Mouse (Mus musculus): ENCODE measurements at regions not wholly inside any gene's neighbourhood (a gene's known extent, or its start where the extent isn't known, plus 50 kb on each side); places are given as distances from the start of the nearest gene placed in this dataset.
"Not testable (repeated sequence)": the region's sequence is repeated elsewhere in the genome, so short reads cannot be mapped to it uniquely, and the experiment has no call there.

- Histone ChIP-seq H3K9ac (ENCODE audit: low read length) (no peak overlapping the region), H3K4me3 (ENCODE audit: control insufficient read depth in 1 of 2, insufficient read depth in 1 of 2, low read depth in 1 of 2, low read length in 2 of 2) (no peak overlapping the region), H3K36me3 (ENCODE audit: control insufficient read depth, insufficient read depth, low read length) (no peaks in the 10 kb centered on the region), H3K27me3 (ENCODE audit: control insufficient read depth, insufficient read depth, low read length) (no peaks in the 10 kb centered on the region), H3K9me3 (ENCODE audit: control insufficient read depth, low read length) (no peaks in the 10 kb centered on the region), H3K4me1 (ENCODE audit: control insufficient read depth in 2 of 2, insufficient read depth in 2 of 2, low read length in 2 of 2) (no peaks in the 10 kb centered on the region), H3K27ac (replicated peaks in 1 of 2; ENCODE audit: control insufficient read depth in 1 of 2, insufficient read depth in 1 of 2, low read depth in 2 of 2, low read length in 2 of 2) (no peak overlapping the region), H3K4me2 (ENCODE audit: low read length) (no peak overlapping the region)
- ATAC-seq (ENCODE audit: insufficient number of reproducible peaks, insufficient read depth, low FRiP score, low read depth) = no peak
- 74% methylated on average over 5 of the region's 5 CpGs for WGBS
These were observed 59.8 kb upstream of the Tnfrsf21 start for GRCm38 (mm10) chr17:42956588-42956987.

GRCm38 (mm10) chr17:42954722-42955121 lies 61.6 kb upstream of the Tnfrsf21 start:
- Histone ChIP-seq H3K4me2 (ENCODE audit: low read length) (no peak overlapping the region), H3K27ac (replicated peaks in 1 of 2; ENCODE audit: control insufficient read depth in 1 of 2, insufficient read depth in 1 of 2, low read depth in 2 of 2, low read length in 2 of 2) (no peak overlapping the region), H3K27me3 (ENCODE audit: control insufficient read depth, insufficient read depth, low read length) (peaks cover 6% of the 10 kb centered on the region; the same call in 1 of the 2 replicates), H3K36me3 (ENCODE audit: control insufficient read depth, insufficient read depth, low read length) (no peaks in the 10 kb centered on the region), H3K4me3 (ENCODE audit: control insufficient read depth in 1 of 2, insufficient read depth in 1 of 2, low read depth in 1 of 2, low read length in 2 of 2) (no peak overlapping the region), H3K9ac (ENCODE audit: low read length) (no peak overlapping the region), H3K9me3 (ENCODE audit: control insufficient read depth, low read length) (no peaks in the 10 kb centered on the region), H3K4me1 (ENCODE audit: control insufficient read depth in 2 of 2, insufficient read depth in 2 of 2, low read length in 2 of 2) (no peaks in the 10 kb centered on the region)
- 55% methylated on average over 2 of the region's 2 CpGs for WGBS
- no peak for ATAC-seq (ENCODE audit: insufficient number of reproducible peaks, insufficient read depth, low FRiP score, low read depth)

- Histone ChIP-seq H3K9me3 (ENCODE audit: control insufficient read depth, low read length) (0 out of 2 replicates have a peak, but pooled peaks cover 4% of the 10 kb centered on the region), H3K36me3 (ENCODE audit: control insufficient read depth, insufficient read depth, low read length) (no peaks in the 10 kb centered on the region), H3K4me2 (ENCODE audit: low read length) (no peak overlapping the region), H3K9ac (ENCODE audit: low read length) (no peak overlapping the region), H3K27ac (replicated peaks in 1 of 2; ENCODE audit: control insufficient read depth in 1 of 2, insufficient read depth in 1 of 2, low read depth in 2 of 2, low read length in 2 of 2) (no peak overlapping the region), H3K4me3 (ENCODE audit: control insufficient read depth in 1 of 2, insufficient read depth in 1 of 2, low read depth in 1 of 2, low read length in 2 of 2) (no peak overlapping the region), H3K27me3 (ENCODE audit: control insufficient read depth, insufficient read depth, low read length) (no peaks in the 10 kb centered on the region), H3K4me1 (ENCODE audit: control insufficient read depth in 2 of 2, insufficient read depth in 2 of 2, low read length in 2 of 2) (no peaks in the 10 kb centered on the region)
- 69% methylated on average over 2 of the region's 2 CpGs for WGBS
- ATAC-seq (ENCODE audit: insufficient number of reproducible peaks, insufficient read depth, low FRiP score, low read depth) = no peak
These were observed 68.0 kb upstream of the Cd2ap start for GRCm38 (mm10) chr17:42944453-42944852.

- Histone ChIP-seq H3K4me1 (ENCODE audit: control insufficient read depth in 2 of 2, insufficient read depth in 2 of 2, low read length in 2 of 2) (no peaks in the 10 kb centered on the region), H3K27me3 (ENCODE audit: control insufficient read depth, insufficient read depth, low read length) (no peaks in the 10 kb centered on the region), H3K4me3 (ENCODE audit: control insufficient read depth in 1 of 2, insufficient read depth in 1 of 2, low read depth in 1 of 2, low read length in 2 of 2) (no peak overlapping the region; a peak in 1 of 4 replicates), H3K9me3 (ENCODE audit: control insufficient read depth, low read length) (0 out of 2 replicates have a peak, but pooled peaks cover 4% of the 10 kb centered on the region), H3K27ac (replicated peaks in 1 of 2; ENCODE audit: control insufficient read depth in 1 of 2, insufficient read depth in 1 of 2, low read depth in 2 of 2, low read length in 2 of 2) (no peak overlapping the region), H3K36me3 (ENCODE audit: control insufficient read depth, insufficient read depth, low read length) (no peaks in the 10 kb centered on the region), H3K9ac (ENCODE audit: low read length) (0 out of 2 replicates have a peak overlapping the region, but pooled peaks have one; percentile 21), H3K4me2 (ENCODE audit: low read length) (peak overlapping the region; percentile 58)
- 8% methylated on average over 9 of the region's 9 CpGs for WGBS
- ATAC-seq (ENCODE audit: insufficient number of reproducible peaks, insufficient read depth, low FRiP score, low read depth) = no peak
These were observed 66.8 kb upstream of the Cd2ap start for GRCm38 (mm10) chr17:42943272-42943696.

GRCm38 (mm10) chr17:42939476-42939875 lies 63.0 kb upstream of the Cd2ap start:
- WGBS = 68% methylated on average over 7 of the region's 7 CpGs

GRCm38 (mm10) chr17:42938579-42938978 lies 62.1 kb upstream of the Cd2ap start:
- no peaks in the 10 kb centered on the region for H3K27me3 ChIP-seq (ENCODE audit: control insufficient read depth, insufficient read depth, low read length)
- H3K4me2 ChIP-seq (ENCODE audit: low read length) = no peak overlapping the region
- no peaks in the 10 kb centered on the region for H3K9me3 ChIP-seq (ENCODE audit: control insufficient read depth, low read length)
- ATAC-seq (ENCODE audit: insufficient number of reproducible peaks, insufficient read depth, low FRiP score, low read depth) = no peak
- no peaks in the 10 kb centered on the region for H3K36me3 ChIP-seq (ENCODE audit: control insufficient read depth, insufficient read depth, low read length)
- WGBS = 73% methylated on average over 1 of the region's 1 CpGs
- no peak overlapping the region for H3K9ac ChIP-seq (ENCODE audit: low read length)
- H3K4me1 ChIP-seq (ENCODE audit: control insufficient read depth in 2 of 2, insufficient read depth in 2 of 2, low read length in 2 of 2) = no peaks in the 10 kb centered on the region
- no peak overlapping the region for H3K4me3 ChIP-seq (ENCODE audit: control insufficient read depth in 1 of 2, insufficient read depth in 1 of 2, low read depth in 1 of 2, low read length in 2 of 2)
- no peak overlapping the region for H3K27ac ChIP-seq (replicated peaks in 1 of 2; ENCODE audit: control insufficient read depth in 1 of 2, insufficient read depth in 1 of 2, low read depth in 2 of 2, low read length in 2 of 2)

More at GRCm38 (mm10) chr17:42939476-42939875, 63.0 kb upstream of the Cd2ap start:
- Histone ChIP-seq H3K4me3 (ENCODE audit: control insufficient read depth in 1 of 2, insufficient read depth in 1 of 2, low read depth in 1 of 2, low read length in 2 of 2) (no peak overlapping the region), H3K9me3 (ENCODE audit: control insufficient read depth, low read length) (no peaks in the 10 kb centered on the region), H3K4me2 (ENCODE audit: low read length) (no peak overlapping the region), H3K9ac (ENCODE audit: low read length) (no peak overlapping the region), H3K27me3 (ENCODE audit: control insufficient read depth, insufficient read depth, low read length) (no peaks in the 10 kb centered on the region), H3K36me3 (ENCODE audit: control insufficient read depth, insufficient read depth, low read length) (no peaks in the 10 kb centered on the region), H3K4me1 (ENCODE audit: control insufficient read depth in 2 of 2, insufficient read depth in 2 of 2, low read length in 2 of 2) (no peaks in the 10 kb centered on the region), H3K27ac (replicated peaks in 1 of 2; ENCODE audit: control insufficient read depth in 1 of 2, insufficient read depth in 1 of 2, low read depth in 2 of 2, low read length in 2 of 2) (no peak overlapping the region)
- ATAC-seq (ENCODE audit: insufficient number of reproducible peaks, insufficient read depth, low FRiP score, low read depth) = no peak

- WGBS = 92% methylated on average over 3 of the region's 3 CpGs
- H3K36me3 ChIP-seq (ENCODE audit: control insufficient read depth, insufficient read depth, low read length); ATAC-seq (ENCODE audit: insufficient number of reproducible peaks, insufficient read depth, low FRiP score, low read depth): not testable (repeated sequence)
These were observed 61.0 kb upstream of the Cd2ap start for GRCm38 (mm10) chr17:42937480-42937879.

GRCm38 (mm10) chr17:42934068-42934467 lies 57.6 kb upstream of the Cd2ap start:
- Histone ChIP-seq H3K36me3 (ENCODE audit: control insufficient read depth, insufficient read depth, low read length) (no peaks in the 10 kb centered on the region), H3K9ac (ENCODE audit: low read length) (no peak overlapping the region), H3K27me3 (ENCODE audit: control insufficient read depth, insufficient read depth, low read length) (no peaks in the 10 kb centered on the region), H3K27ac (replicated peaks in 1 of 2; ENCODE audit: control insufficient read depth in 1 of 2, insufficient read depth in 1 of 2, low read depth in 2 of 2, low read length in 2 of 2) (no peak overlapping the region), H3K4me2 (ENCODE audit: low read length) (no peak overlapping the region), H3K4me3 (ENCODE audit: control insufficient read depth in 1 of 2, insufficient read depth in 1 of 2, low read depth in 1 of 2, low read length in 2 of 2) (no peak overlapping the region), H3K9me3 (ENCODE audit: control insufficient read depth, low read length) (no peaks in the 10 kb centered on the region), H3K4me1 (ENCODE audit: control insufficient read depth in 2 of 2, insufficient read depth in 2 of 2, low read length in 2 of 2) (peaks cover 8% of the 10 kb centered on the region in 2 experiments; a peak in 3 of 4 replicates)
- ATAC-seq (ENCODE audit: insufficient number of reproducible peaks, insufficient read depth, low FRiP score, low read depth) = no peak
- WGBS = 60% methylated on average over 3 of the region's 3 CpGs

More at GRCm38 (mm10) chr17:42937480-42937879, 61.0 kb upstream of the Cd2ap start:
- not testable (repeated sequence) for H3K27me3 ChIP-seq (ENCODE audit: control insufficient read depth, insufficient read depth, low read length); H3K9me3 ChIP-seq (ENCODE audit: control insufficient read depth, low read length); H3K4me3 ChIP-seq (ENCODE audit: control insufficient read depth in 1 of 2, insufficient read depth in 1 of 2, low read depth in 1 of 2, low read length in 2 of 2); H3K4me2 ChIP-seq (ENCODE audit: low read length); H3K27ac ChIP-seq (replicated peaks in 1 of 2; ENCODE audit: control insufficient read depth in 1 of 2, insufficient read depth in 1 of 2, low read depth in 2 of 2, low read length in 2 of 2); H3K9ac ChIP-seq (ENCODE audit: low read length); H3K4me1 ChIP-seq (ENCODE audit: control insufficient read depth in 2 of 2, insufficient read depth in 2 of 2, low read length in 2 of 2)

All from heart, embryonic 14.5 days (tissue).